Mouse (Mus musculus): ENCODE measurements at regions not wholly inside any gene's neighbourhood (a gene's known extent, or its start where the extent isn't known, plus 50 kb on each side); places are given as distances from the start of the nearest gene placed in this dataset.
A peak's percentile ranks its signal among the peaks of the same experiment; 100 is the strongest.

DNA sequence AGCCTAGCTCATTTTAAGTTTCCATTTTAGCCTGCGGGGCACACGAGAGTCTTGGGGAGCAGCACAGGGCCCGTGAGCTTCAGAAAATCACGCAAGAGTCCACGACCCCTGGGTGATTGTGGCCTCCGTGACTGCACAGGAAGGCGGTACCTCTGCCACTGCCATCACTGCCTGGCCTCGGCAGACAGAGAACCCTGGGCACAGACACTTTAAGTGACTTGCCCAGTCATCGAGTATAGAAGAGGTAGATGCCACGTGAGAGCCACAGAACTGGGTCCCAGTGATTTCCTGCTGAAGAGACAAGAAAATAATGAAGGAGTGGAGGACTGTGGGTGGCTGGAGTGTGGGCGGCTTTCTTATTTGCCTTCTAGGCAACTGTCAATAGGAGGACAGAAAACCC lies 90.4 kb upstream of the Pmepa1 start:
- DNase-seq: no peak
- intact Hi-C loops (cut with DNase I): no loop called here

- no peak for DNase-seq
- intact Hi-C loops (cut with DNase I): no loop called here
Measured at GRCm38 (mm10) chr2:173368899-173369298, 92.6 kb upstream of the Pmepa1 start.

GRCm38 (mm10) chr2:173376926-173377325 lies 100.6 kb upstream of the Pmepa1 start:
- intact Hi-C loops (cut with DNase I): no loop called here
- no peak for DNase-seq

DNA sequence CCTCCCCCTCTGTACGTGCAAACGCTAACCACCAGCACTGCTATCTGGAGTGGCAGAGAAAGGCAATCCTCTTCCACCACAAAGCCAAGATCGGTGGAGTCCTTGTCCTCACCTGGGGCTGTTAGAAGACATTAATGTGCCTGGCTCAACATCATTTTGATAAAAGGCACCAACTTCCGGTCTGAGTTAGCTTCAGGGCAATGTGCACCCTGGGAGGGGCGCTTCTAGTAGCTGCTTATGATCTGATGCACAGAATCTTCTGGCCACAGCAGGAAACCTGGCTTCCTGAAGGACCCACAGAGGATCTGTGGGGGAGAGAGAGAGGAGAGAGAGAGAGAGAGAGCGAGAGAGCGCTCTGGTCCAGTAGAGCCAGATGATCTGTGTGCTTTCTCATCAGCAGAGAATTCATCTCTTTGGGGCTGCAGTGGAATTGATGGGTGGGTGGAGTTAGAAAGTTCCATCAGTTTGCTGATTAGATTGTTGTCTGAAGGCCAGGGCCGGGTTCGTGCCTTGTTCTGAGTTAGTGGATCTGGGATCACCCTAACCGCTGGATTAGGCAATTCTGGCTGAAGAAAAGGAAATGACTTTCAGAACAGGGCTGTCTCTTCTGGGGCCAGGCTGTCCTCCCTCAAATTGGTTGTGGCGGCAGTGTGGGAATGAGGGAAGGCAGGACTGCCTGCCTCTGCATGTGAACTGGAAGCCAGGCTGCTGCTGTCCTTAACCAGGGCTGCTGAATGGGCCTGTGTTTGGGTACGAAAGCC lies 101.3 kb upstream of the Pmepa1 start:
- peak; percentile 25 to 51 for DNase-seq
- intact Hi-C loops (cut with DNase I): no loop called here

GRCm38 (mm10) chr2:173379736-173380135 lies 103.4 kb upstream of the Pmepa1 start:
- intact Hi-C loops (cut with DNase I): no loop called here
- DNase-seq: no peak

GRCm38 (mm10) chr2:173380341-173380761 lies 104.0 kb upstream of the Pmepa1 start:
- DNase-seq: no peak
- intact Hi-C loops (cut with DNase I): no loop called here

DNA sequence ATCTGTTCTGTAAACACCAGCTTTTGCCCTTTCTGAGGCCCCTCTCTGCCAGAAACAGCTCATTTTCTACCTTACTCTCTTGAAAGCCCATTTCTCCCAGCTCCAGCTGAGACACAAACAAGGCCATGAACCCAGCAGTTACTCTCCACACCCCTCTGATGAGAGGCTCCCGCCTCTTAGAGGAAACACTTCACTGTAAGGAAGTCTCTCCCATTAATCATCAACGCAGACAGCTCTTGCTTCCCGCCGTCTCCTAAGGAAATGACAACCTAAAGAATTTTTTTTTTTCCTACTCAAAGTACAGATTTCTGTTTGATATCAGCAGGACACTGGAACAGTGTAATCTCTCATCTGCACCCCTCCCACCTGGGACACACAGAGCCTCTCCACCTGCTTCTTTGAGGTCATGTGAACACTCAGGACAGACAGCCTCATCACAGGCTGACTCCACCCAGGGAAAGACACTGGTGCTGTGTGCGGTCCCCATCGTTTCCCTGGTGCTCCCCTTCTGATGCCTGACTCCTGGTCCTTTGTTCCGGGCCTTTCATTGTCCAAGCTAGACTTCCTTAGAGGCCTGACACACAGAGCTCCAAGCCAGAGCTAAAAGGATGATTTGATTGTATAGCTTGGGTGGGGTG lies 106.0 kb upstream of the Pmepa1 start:
- intact Hi-C loops (cut with DNase I): no loop called here
- no peak for DNase-seq

DNA sequence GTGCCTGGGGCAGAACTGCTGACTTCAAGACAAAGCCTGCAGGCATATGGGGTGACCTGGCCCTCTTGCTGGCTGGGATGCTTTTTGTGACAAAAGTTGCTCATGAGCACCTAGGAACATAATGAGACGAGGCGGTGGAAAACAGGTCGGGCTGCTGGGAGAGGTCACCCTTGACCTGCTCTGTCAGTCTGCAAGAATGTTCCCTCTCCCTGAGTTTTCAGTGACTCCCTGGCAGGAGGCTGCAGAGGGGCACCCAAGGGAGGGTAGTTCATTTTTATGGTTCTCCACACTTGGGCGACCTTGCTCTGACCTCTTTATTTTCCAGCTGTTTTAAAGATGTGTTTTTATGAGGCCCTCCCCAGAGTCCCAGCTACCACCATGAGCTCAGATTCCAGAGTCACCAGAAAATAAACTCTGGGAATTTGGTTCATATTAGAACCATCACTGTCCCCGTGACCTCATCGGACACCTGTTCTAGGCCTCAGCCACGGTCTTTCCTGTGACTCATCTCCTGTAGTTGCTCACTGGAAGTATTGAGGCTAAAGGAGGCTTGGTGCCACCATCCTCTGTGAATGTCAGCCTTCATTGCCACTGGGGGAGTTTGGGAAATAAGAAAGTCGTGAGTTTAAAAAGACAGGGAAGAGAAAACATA lies 108.7 kb upstream of the Pmepa1 start:
- intact Hi-C loops (cut with DNase I): no loop called here

DNA sequence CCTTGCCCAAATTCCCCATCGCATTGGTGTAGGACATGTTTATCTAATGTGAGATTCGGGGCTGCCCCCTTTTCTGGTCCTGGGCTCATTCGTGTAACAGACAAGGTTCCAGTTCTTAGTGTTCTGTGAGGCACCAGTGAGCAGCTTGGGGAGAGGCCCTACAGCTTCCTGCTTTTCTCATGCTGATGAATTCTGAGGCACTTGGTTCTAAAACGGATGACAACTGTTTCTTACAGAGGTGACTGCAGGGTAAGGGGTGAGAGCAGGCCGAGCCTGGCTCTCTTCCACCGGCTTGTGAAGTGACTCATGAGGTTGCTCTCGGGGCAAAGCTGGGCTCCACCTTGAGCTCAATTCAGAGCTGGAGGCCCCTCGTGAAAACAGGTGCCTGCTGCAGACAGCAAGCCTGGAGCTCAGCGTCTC lies 109.4 kb upstream of the Pmepa1 start:
- intact Hi-C loops (cut with DNase I): no loop called here
- DNase-seq: no peak

More for the DNA sequence above, 108.7 kb upstream of the Pmepa1 start:
- peak in 1 of 2 experiments; percentile 45 for DNase-seq

DNA sequence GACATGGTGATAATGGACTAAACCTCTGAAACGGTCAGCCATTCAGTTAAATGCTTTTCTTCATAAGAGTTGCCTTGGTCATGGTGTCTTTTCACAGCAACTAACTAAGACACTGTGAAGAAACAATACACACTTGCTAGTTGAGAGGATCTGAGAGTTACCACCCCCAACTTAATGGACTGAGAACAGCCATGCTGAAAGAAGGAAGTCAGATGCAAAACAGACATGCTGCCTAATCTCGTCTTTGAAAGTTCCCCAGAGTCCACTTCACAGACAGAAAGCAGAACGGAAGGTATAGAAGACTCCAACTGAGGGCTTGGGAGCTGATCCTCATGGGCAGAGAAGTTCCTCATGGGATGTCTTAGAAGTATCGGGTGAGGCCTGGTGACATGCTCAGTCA lies 111.8 kb upstream of the Pmepa1 start:
- no peak for DNase-seq
- intact Hi-C loops (cut with DNase I): no loop called here

GRCm38 (mm10) chr2:173392557-173393323 lies 116.4 kb upstream of the Pmepa1 start:
- intact Hi-C loops (cut with DNase I): no loop called here
- DNase-seq: no peak

GRCm38 (mm10) chr2:173393324-173393592 lies 116.9 kb upstream of the Pmepa1 start:
- intact Hi-C loops (cut with DNase I): no loop called here
- DNase-seq: no peak

DNA sequence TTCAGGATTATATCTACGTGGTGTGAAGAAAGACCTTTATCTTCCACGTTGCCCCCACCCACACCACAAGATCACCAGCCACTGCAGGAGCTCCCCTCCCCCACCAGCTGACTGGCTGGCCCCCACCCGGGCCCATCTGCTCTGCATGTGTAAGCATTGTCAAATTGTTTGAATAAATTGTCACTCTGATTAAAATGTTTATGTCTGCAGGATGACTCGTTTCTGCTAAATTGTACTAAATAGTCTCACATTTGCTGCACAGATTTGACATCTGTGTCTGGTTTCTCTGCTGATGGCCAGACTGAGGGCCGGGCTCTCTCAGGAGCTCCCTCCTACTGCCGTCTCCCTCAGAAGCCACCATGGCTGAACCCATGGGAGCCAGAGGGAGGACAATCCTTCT lies 119.2 kb upstream of the Pmepa1 start:
- no peak for DNase-seq
- intact Hi-C loops (cut with DNase I): no loop called here

GRCm38 (mm10) chr2:173397846-173398331 lies 121.6 kb upstream of the Pmepa1 start:
- no peak for DNase-seq
- intact Hi-C loops (cut with DNase I): no loop called here

DNA sequence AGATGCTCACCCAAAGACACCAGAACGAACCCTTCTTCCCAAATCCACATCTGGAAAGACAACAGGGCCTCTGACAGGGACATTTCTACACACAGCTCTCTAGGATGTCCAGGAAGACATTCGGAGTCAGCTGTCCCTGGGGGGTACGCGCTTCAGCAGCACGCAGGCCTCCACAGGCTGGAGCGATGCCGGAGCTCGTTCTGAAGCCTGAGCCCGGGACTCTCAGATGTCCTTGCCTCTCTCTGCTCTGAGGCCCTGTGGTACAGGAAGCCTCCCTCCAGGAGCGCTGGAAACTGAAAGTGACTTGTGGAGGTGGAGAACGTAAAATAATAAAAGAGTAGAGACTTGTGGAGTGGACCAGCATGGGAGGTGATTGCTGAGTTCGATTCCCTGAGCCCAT lies 116.8 kb upstream of the 1700021F07Rik start:
- peak in 1 of 2 experiments; percentile 6 for DNase-seq

DNA sequence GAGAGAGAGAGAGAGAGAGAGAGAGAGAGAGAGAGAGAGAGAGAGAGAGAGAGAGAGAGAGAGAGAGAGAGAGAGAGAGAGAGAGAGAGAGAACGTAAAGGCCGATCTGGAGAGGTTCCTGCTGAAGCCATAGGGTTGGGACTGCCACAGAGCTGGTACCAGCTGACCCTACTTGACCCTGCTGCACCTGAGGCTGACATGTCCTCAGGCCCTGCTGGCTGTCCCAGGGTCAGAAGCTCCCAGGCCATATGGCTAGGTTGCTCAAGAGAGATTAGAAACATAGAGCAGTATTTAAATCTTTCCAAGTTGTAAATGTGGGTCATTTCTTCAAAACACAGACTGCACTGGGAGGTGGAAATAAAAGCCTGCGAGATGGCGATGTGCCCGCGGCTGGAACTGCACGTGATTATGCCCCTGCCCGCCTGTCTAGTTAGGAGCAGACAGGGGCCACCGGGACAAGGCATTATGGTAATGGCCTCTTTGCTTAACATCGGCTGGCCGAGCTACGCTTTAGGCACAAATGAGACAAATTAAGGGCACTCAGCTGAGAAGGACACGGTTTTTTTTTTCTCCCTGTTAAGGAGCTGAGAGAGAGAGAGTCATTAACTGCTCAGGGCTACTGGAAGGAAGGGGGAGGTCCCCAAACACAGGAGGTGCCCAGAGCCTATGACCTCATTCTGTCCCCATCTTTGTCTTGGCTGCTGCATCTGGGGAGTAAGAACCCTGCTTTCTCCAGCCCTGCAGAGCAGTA lies 115.9 kb upstream of the 1700021F07Rik start:
- intact Hi-C loops (cut with DNase I): no loop called here
- DNase-seq: no peak

More for the DNA sequence above, 116.8 kb upstream of the 1700021F07Rik start:
- intact Hi-C loops (cut with DNase I): no loop called here

DNA sequence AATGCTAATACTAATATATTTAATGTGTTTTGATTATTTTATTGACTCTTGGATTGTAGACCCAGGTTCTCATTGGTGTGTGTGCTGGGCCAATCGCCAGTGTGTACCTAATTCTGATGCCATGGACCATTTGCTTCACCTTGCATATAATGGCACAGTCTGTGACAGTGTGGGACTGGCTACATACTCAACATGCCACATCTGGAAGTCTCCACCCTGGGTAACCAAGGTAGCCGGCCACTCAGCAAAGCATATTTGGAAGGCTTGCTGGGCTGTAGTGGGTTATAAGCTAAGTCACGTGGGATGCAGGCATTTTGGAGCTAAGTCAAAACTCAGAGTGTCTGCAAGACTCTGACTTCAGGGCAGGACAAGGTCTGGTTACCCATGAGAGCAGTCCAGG lies 115.3 kb upstream of the 1700021F07Rik start:
- intact Hi-C loops (cut with DNase I): no loop called here
- DNase-seq: no peak

GRCm38 (mm10) chr2:173408681-173409081 lies 113.7 kb upstream of the 1700021F07Rik start:
- no peak for DNase-seq
- intact Hi-C loops (cut with DNase I): no loop called here

DNA sequence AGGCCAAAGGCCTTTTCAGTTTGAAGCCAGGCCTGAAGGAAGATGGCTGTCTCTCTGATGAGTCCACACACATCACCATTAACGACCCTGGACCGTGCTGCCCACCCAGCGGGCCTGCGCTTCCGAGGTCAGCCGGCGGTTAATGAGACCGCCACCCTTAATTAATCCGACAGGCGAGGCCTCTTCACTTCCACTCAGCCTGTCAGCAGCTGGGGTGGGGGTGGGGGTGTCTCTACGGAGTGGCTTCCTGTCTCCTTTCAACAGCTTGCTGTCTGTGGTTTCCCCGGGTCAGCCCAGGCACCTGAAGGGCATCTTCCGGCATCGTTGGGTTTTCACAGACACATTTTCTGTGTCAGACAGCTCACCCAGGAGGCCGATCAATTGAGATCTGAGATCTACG lies 113.0 kb upstream of the 1700021F07Rik start:
- intact Hi-C loops (cut with DNase I): no loop called here
- no peak for DNase-seq

DNA sequence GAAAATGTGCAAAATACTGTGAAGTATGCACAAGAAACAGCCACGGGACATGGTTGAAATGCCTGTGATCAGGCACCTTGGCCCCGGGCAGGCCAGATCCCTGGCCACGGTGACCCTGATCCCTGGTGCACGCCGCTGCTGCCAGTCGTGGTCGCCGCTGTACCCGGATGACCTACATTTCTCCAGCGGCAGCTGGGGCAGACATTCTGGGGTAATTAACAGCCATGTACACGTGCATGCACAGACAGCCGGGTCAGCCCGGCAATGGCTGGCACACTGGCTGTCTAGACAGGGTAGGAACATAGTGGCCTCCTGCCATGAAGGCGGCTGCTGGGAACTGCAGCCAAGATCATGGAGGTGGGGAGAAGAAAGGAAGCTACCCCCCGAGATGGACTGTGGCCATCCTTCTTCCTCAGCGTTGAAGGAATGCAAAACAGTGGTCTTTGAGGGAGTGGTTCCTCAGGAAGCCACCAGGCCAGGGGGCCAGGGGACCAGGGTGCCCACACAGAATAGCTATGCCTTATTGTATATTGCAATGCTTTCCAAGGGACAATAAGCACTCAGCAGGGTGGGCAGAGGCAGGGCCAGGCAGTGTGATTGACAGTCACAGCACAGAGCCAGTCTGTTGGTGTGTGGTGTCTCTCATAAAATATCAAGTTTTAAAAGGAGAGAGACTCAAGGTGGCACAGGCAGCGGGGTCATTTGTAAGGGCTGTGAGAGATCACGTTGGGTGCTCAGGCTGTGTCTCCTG lies 108.3 kb upstream of the 1700021F07Rik start:
- intact Hi-C loops (cut with DNase I): no loop called here
- peak in 1 of 2 experiments; percentile 33 for DNase-seq
